Mouse (Mus musculus) frontal cortex, postnatal 14 days (tissue): ENCODE results near the gene Shroom2.

Experiments
- DNase-seq, 2 experiments: peaks; one replicate each; pipeline ENCODE4 v3.0.0; 2022; ENCODE audit warnings: low spot score in 2 of 2

Gene Shroom2

DNA sequence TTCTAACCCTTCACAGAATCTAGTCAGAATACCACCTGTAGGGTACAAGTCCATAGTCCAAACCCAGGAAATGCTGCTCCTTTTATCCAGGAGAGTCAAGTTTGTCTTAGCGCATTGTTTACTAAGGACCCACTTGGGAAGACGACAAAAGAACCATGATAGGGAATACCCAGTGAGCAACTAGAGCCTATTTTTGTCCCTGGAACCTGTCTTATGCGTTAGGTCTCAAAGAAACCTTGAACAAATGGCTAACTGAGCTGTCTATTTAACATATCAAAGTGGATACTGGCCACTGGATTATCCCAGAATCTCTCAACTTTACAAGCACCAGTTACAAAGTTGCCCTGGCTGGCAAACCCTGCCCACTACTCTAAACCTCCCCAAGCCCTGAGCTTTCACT lies 67.6 kb downstream of the Shroom2 start:
- no peak for DNase-seq

DNA sequence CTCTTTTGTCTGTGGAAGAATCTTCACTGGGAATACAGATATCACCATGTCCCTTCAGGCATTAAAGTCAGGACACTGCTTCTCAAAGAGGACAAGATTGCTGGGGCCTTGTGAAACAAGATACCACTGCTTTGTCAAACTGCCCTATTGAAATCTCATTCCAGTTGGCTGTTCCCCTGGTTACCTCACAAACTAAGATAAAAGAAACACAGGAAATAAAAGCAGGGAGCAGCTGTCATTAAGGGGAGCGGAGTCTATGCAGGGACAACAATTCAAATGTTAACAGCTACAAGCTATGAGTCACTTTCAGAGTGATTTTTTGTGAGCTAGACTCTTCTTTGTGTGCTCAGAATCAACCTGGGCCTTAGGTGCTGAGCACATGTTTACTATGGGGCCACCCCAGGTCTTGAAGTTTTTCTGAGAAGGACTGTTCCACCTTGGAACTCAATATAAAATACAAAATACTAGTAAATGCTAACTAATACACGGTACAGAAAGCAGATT lies 78.4 kb downstream of the Shroom2 start:
- no peak for DNase-seq

DNA sequence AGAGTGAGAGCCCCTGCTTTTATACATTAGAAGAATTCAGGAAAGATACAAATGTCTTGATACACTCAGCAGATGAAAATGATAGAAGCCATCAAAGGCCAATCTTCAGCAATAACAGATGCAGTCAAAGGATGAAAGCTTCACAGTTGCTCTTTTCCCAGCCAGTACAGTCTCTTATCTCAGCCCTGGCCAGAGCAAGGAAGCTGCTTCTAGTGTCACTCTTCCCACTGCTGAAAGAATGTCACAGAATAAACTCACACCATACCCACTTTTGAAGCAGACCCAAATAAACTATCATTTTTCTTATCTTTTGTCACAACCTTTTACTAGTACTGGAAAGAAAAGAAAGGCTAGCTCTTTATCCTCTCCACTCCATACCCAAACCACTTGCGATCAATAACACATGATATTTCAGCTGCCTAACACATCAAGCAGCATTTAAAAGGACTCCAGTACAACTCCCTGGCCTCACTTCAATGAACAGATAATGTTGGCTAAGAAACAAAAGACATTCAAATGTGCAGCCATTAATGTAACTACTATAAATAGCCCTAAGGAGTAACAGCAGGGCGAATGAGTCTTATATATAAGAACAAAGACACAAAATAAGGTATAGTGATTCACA lies 90.0 kb downstream of the Shroom2 start:
- DNase-seq, result no peak

DNA sequence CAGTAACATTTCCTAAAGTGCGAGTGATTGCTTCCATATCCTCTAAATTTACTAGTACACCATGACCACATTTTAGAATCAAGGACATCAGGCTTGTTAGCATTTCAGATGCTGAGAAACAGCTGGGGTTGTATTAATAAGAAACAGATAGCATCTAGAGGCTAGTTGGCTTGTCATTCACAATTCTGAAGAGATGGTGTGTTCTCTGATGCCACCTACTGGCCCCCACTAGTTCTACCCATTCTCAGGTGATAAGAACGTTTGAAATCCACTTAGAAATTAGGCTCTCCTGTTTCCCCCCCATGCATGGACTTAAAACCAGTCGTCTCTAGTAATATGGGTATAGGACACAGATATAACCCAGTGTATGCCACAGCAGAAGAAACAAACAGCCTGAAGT lies 92.9 kb downstream of the Shroom2 start:
- DNase-seq, result peak in 1 of 2 experiments; percentile 14

DNA sequence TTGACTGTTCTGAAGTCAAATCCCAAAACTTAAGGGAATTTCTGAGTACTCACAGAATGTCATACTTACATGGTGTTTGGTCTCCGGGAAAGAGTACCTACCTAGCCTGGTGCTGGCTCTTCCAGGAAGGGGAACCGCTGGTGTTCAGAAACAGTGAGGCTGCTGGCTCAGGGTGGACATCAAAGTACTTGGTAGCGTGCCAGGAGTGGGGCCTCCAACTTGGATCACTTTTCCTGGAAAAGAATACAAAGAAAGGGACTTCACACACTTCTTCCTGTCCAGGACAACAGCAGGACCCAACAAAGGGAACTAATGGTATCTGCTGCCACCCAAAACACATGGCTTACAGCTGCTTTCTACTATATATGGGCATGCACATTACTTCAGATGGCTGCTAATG lies 95.8 kb downstream of the Shroom2 start:
- DNase-seq, result no peak

DNA sequence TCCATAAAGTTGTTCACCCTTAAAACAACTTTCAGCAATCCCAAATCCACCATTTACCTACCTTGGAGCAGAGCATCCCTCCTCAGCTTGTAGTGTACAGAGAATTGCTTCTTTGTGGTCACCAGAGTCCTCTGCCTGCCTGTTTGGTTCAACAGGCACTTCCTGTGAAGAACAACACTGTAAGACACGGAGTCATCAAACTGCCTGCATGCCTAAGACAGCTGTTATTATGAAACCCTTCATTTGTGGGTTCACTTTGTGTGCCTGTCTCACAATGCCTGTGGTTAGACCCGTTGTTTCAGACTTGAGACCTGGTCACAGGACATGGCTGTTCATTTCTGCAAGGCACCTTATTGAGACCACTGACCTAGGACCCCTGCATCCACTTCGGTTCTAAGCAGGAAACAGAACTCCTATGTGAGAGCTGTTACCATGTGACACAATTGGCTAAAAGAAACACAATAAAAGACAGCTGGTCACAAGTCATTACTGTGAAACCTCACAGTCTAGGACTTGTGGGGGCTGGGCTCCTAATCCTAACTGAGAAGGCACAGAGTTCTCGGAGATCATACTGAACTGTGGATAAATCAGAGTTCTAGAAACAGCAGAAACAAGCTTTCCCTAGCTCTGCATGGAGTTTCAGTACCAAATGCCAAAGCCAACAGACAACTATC lies 111.8 kb downstream of the Shroom2 start:
- no peak for DNase-seq

DNA sequence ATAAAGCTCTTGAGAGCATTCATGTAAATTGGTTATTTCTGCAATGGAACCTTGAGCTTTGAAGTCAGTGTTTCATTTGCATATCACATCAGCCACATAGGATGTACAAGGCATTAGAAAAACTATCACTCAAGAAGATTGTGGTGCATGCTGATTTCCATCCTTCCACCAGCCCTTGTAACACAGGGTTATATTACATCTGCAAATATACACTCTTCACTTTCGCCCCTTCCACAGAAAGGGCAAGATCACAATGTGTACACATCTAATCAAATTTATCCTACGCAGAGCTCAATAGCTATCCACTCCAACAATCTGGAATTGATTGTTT lies 112.7 kb downstream of the Shroom2 start:
- no peak for DNase-seq

DNA sequence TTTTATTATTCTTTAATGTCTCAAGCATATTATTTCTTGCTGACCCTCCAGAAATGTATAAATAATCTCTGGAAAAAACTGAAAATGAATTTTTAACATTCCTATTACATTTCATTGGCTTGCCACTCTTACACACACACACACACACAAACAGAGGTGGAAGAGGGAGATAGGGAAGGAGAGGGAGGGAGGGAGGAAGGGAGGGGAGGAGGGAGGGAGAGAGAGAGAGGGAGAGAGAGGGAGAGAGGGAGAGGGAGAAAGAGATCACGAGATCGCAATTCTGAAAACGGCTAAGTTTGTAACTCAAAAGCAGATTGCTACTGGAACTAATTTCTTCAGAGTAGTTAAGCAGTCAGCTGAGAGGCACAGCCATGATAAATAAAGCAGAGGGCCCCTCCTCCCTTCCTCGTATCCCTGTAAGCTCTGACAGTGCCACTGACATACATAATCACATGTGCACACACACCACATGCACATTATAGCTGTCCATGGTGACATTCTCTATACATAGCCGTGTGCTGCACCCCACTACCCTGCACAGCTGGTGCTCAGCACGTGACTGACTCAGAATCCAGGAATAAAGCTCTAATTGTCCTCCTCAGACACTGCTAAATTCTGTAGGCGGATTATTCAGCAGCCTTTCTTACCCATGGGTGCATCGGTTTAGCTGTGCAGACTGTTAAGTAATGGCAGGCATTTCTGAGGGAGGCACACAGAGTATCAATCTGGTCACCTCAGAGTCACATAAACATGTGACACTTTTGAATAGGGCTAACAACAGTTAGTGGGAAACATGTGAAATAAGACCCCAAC lies 113.3 kb downstream of the Shroom2 start:
- DNase-seq, result peak; percentile 14 to 38

DNA sequence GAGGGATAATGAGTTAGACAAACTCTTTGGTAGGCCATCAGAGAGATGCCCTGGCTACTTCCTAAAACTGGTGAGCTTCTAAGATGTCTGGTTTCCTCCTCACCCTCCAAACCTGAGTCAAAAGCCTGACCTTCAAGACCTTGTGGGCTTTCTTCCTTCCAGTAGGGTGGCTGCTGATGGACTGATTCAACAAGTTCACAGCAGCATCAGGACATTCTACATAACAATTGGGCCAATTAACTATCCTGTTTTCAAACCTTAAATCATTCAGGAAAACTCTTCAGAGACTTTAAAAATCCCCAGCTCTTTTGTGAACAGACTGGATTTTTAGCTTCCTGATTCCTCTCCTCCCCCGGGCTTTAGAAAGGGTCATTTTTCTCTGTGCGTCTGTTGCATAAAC lies 116.6 kb downstream of the Shroom2 start:
- DNase-seq, result no peak

DNA sequence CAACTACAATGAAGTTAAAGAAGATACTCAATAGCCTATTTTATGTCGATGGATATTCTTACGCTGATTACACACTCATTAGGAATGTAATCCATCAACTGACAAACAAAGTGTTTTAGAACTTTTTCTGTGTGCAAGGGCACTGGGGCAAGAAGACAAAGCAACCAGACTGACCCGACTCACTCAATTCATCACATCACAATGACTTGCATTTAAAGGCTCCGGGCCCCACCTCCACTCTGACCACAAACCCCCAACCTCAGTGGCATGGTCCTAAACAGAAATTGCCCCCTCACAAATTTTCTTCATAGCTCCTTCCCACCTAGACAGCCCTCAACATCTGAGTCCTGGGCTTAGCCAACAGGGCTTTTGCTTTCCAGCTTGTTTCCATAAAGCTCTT lies 124.4 kb downstream of the Shroom2 start:
- DNase-seq, result no peak

DNA sequence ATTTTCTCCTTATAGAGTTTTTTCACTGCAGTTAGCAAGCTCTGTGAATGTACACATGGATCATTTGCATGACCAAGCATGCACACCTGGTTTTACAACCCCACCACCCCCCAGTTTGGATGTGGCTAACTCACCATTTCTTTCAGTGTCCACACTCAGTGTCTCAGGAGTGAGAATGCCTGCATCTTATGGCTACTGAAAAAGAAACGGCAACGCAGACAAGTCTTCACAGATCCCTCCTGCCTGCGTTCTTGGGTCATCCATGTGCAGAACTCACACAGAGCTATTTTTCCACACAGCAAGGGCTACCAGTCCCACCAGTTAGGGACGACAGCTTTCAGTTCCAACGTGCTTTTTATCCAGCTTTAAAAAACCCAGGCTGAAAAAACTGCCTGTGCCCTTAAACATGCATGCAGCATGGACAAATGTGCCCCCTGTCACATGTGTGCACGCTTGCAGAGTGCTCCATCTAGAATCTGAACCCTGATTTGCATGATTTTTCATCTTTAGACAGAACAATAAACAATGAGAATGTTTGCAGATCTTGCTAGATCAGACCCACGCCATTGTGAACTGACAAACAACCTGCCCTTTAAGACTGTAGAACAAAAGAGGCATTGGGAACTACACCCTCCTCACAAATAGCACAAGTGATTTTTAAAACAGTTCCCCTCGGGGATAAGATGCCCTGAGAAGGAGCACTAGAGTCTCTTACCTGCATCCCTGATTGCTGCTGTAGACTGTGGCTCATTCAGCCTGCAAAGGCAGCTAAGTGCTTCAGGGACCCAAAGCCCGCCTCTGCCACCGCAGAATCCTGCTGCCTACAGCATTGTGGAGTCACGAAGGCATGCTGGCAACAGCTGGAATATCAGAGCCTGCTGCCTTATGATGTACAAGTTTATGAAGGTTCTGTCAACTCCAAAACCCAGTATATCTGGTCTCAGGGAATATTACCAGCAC lies 125.3 kb downstream of the Shroom2 start:
- DNase-seq, result peak; percentile 13 to 28

DNA sequence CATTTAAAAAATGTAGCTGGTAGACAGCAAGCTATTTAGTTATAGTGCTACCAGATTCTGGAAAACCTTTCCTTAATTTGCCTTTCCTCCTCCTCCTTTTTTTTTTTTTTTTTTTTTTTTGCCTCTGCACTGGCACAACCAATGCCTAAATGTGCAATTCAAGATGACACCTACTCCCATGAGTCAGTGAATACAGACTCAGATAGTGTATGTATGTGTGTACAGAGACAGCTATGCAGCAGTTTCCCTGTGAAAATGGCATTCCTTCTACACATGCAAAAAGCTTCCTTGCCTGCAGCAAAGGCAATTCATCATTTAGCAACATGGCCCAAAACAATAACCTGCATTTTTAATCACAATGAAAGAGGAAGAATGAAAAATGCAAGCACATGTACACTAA lies 126.1 kb downstream of the Shroom2 start:
- no peak for DNase-seq

DNA sequence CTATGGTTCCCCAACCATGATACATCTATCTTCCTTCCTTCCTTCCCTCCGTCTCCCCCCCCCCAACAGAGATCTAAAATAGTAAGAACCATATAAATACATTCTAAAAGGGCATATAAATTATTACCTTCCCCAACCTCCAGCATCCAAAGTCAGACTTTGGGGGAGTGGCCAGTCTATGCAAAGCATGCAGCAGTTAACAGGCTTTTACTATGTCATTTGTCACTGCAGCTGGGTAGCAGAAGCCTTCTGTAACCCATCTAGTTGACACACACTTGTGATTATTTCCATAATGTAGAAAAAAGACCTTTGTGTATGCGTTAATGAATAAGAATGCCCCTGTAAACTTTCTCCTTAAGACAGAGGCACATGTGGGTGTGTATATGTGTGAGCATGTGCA lies 126.6 kb downstream of the Shroom2 start:
- no peak for DNase-seq

DNA sequence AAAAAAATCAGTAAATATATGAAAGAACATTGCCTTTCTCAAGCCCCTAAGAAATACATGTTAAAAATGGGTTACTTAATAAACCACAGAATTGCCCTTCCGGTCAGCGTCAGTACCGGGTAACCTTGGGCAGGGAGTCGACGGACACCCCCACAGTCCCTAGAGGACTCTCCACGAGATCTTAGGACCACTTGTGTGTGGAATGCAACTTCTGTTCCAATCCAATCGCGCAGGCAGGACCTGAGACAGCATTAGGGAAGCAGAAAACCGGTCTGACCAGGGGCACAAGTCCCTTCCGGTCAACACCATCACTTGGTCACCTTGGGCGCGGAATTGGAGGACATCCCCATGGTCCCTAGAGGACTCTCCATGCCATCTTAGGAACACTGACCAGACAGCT lies 133.9 kb downstream of the Shroom2 start:
- DNase-seq, result no peak

DNA sequence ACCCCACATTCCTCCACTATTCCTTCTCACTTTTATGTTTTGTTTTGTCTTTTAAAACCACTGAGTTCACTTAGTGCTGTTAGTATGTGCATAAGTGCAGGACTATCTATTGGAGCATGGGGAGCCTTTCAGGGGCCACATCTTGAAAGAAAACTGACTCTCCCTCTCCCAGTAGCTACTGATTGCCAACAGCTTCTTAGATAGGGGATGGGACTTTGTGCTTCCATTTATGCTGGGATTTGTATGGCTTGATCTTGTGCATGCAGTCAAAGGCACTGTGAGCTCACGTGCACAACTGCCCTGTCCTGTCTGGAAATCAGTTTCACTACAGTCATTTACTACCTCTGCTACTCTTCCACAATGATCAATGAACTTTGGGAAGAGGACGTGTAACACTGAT lies 147.9 kb downstream of the Shroom2 start:
- DNase-seq, result no peak

DNA sequence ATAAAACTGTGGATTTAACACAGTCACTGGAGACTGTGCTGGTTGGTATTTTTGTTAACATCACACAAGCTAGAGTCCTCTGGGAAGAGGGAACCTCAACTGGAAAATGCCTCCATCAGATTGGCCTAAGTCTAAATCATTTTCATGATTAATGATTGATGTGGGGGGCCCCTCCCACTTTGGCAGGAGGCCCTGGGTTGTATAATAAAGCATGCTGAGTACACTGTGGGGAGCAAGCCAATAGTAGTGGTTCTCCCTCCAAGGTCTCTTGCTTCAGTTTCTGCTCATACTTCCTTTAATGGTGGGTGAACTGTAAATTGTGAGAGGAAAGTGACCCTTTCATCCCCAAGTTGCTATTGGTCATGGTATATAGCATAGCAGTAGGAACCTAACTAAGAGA lies 148.3 kb downstream of the Shroom2 start:
- no peak for DNase-seq

DNA sequence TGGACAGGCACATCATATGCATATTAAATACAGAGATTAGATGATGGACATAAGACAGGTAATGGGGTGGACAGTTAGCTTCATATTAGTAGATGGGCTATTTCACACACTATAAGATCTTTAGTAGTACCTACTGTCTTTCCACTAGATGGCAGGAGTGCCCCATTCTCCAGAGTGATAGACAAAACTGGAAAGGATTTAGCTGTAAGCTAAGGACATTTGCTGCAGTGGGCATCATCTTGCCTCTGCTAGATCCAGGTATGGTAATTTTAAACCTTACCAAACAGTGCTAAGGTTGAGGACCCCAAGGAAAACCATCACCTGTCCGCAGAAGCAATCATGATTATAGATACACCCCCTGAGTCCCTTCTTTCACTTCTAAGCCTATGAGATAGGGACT lies 150.8 kb downstream of the Shroom2 start:
- DNase-seq, result no peak

DNA sequence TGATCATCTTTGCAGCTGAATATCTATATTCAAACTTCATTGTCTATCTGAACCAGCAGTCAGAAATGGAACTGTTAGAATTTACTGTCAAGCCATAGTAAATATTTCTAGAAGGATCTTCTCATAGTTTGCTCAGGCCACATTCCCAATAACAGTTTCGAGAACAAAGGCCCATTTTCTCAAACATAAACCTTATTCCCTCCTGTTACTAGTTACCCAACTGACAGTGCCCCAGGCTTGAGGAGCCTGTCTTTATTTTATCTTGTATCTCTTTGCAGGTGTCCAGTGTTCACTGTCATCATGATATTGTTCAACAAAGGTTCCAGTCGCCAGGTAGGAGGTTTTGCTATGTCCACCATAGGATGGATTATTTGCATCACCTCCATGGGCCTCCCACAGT lies 206.2 kb downstream of the Shroom2 start, which contains the start of gene Cldn34a:
Cldn34a (plus strand) TSS at position 301 of the 400 bp plus-strand sequence.
- DNase-seq, result no peak
